1 mouse cellular context compared by ENCODE assay signal in genomic region chr6:48443592-48444309, GRCm38 (mm10).
TF ChIP-seq lines count a peak whose summit lies in the region.

No protein-coding gene starts in this region.

TF ChIP-seq in CH12.LX, 34 proteins besides CTCF, POLR2A, EP300 and RAD21 (continued from another document):
- 0 out of 2 replicates have a peak, but pooled peaks have one; percentile 20 for TF ChIP-seq SIN3A (IDR thresholded peaks at IDR 0.05; ENCODE audit: low read length)
- no peak for TF ChIP-seq SMC3 (IDR thresholded peaks at IDR 0.05; ENCODE audit: low read depth, low read length)
- TF ChIP-seq NRF1 (IDR thresholded peaks at IDR 0.05; ENCODE audit: low read depth, low read length), result 0 out of 2 replicates have a peak, but pooled peaks have one; percentile 24
- peak; percentile 89 for TF ChIP-seq MAZ (IDR thresholded peaks at IDR 0.05; ENCODE audit: low read depth, low read length)
- TF ChIP-seq RCOR1 (conservative IDR thresholded peaks at IDR 0.05; ENCODE audit: low read depth, low read length), result no peak
- peak; percentile 67 for TF ChIP-seq MAX (IDR thresholded peaks at IDR 0.05; ENCODE audit: low read length)
- TF ChIP-seq IRF4 (IDR thresholded peaks at IDR 0.05; ENCODE audit: low read depth, low read length), result peak; percentile 10; the same call in 1 of the 2 replicates
- peak; percentile 59 for TF ChIP-seq TBP (conservative IDR thresholded peaks at IDR 0.05; ENCODE audit: low read depth, low read length)
- no peak for TF ChIP-seq JUN (IDR thresholded peaks at IDR 0.05; ENCODE audit: insufficient read depth, low read depth, low read length)
- no peak for TF ChIP-seq E2F4 (IDR thresholded peaks at IDR 0.05; ENCODE audit: insufficient replicate concordance, low read depth, low read length)
TF ChIP-seq in CH12.LX: peak in this region for 10.
